Mouse (Mus musculus): ENCODE measurements around the gene Olfr473.
"Not testable (repeated sequence)": the region's sequence is repeated elsewhere in the genome, so short reads cannot be mapped to it uniquely, and the experiment has no call there.

Olfr473 gene

GRCm38 (mm10) chr7:107930146-107930545, at the start of gene Olfr473:
Gene Olfr473, plus strand, starts transcription at chr7:107930446.
- no peak for DNase-seq

- no peak for DNase-seq
These were observed 32.6 kb upstream of the Olfr473 start, which contains the start of gene Olfr472 for GRCm38 (mm10) chr7:107897602-107898001. Gene Olfr472, plus strand, starts transcription at chr7:107897902.

GRCm38 (mm10) chr7:107952539-107952938, 22.3 kb downstream of the Olfr473 start:
- not testable (repeated sequence) for DNase-seq

GRCm38 (mm10) chr7:107954343-107954742, 24.1 kb downstream of the Olfr473 start, which contains the start of gene Olfr474:
Gene Olfr474, plus strand, starts transcription at chr7:107954643.
- no peak for DNase-seq

- no peak for DNase-seq
These were observed 34.3 kb downstream of the Olfr473 start, which contains the start of gene Olfr476 for GRCm38 (mm10) chr7:107964503-107964902. Gene Olfr476, plus strand, starts transcription at chr7:107964803.

Measured in retina, postnatal 1 day (tissue).